Mouse (Mus musculus): ENCODE data around the gene Ehd1.

- TF ChIP-seq CTCF (IDR thresholded peaks at IDR 0.05 in 2 of 3, conservative IDR thresholded peaks at IDR 0.05 in 1 of 3; ENCODE audit: control insufficient read depth in 1 of 3, insufficient read depth in 1 of 3, low read depth in 2 of 3, low read length in 3 of 3, poor library complexity in 1 of 3, severe bottlenecking in 1 of 3) (no peak), ZC3H11A (IDR thresholded peaks at IDR 0.05; ENCODE audit: low read depth, low read length) (no peak), POLR2AphosphoS2 (IDR thresholded peaks at IDR 0.05; ENCODE audit: low read length) (no peak), TCF12 (IDR thresholded peaks at IDR 0.05; ENCODE audit: low read depth, low read length) (no peak), GATA1 (IDR thresholded peaks at IDR 0.05; ENCODE audit: low read depth, low read length) (0 out of 2 replicates have a peak, but pooled peaks have one; percentile 5), TBP (IDR thresholded peaks at IDR 0.05; ENCODE audit: low read depth, low read length) (no peak)
These were observed 72.9 kb downstream of the Ehd1 start for GRCm38 (mm10) chr19:6349215-6349983.
